Mouse (Mus musculus): ENCODE measurements around the gene Ky.

GRCm38 (mm10) chr9:102545406-102546255 is 40.1 kb downstream of the Ky start:
- TF ChIP-seq GATA1 (IDR thresholded peaks at IDR 0.05; ENCODE audit: borderline replicate concordance, low read length) (no peak), FLI1 (IDR thresholded peaks at IDR 0.05; ENCODE audit: low read length) (no peak)

All from megakaryocyte, embryonic 14.5 days (primary cell).